In genomic region chr8:89097396-89097795, GRCm38 (mm10) we compare ENCODE assay signal across 21 mouse cellular contexts. TPM values are rescaled to one million over a fixed set of nuclear protein-coding genes. Genes with fewer than 3 reads are reported as not detected.
"Had no signal": no experiment of that assay in that cellular context is flagged by ENCODE, and none has a peak within 500 bp of the region (broad histone marks: within the 10 kb centered on the region; RNA-seq: fewer than 3 reads in every experiment).

No protein-coding gene starts in this region.

- H3K4me3 ChIP-seq: kidney, embryonic 15.5 days; left cerebral cortex, adult 2 months; limb, embryonic 12.5 days; limb, embryonic 15.5 days; midbrain, embryonic 13.5 days; myocyte; neural tube, embryonic 13.5 days had no signal

- H3K9ac ChIP-seq: kidney, embryonic 15.5 days; limb, embryonic 12.5 days; limb, embryonic 15.5 days; midbrain, embryonic 13.5 days; neural tube, embryonic 13.5 days had no signal

- H3K36me3 ChIP-seq: kidney, embryonic 15.5 days; limb, embryonic 12.5 days; limb, embryonic 15.5 days; midbrain, embryonic 13.5 days; neural tube, embryonic 13.5 days had no signal

- H3K4me1 ChIP-seq: kidney, embryonic 15.5 days; limb, embryonic 12.5 days; limb, embryonic 15.5 days; midbrain, embryonic 13.5 days; neural tube, embryonic 13.5 days had no signal

- DNase-seq: kidney, adult 11 months; kidney, adult 8-10 months; kidney, postnatal 10 days; kidney, postnatal 36 days; layer of hippocampus, postnatal 36 days; left cerebral cortex, postnatal 4 days; lung, adult 2 months; lung, postnatal 14 days; lung, postnatal 4 days; thymus, adult 18-20 months; thymus, postnatal 36 days had no signal

- H3K9me3 ChIP-seq: kidney, embryonic 15.5 days; limb, embryonic 15.5 days; midbrain, embryonic 13.5 days; neural tube, embryonic 13.5 days had no signal

- ATAC-seq: midbrain, embryonic 13.5 days; midbrain, embryonic 16.5 days had no signal

- H3K4me2 ChIP-seq: kidney, embryonic 15.5 days; limb, embryonic 12.5 days; limb, embryonic 15.5 days; midbrain, embryonic 13.5 days; neural tube, embryonic 13.5 days had no signal

- H3K27me3 ChIP-seq: kidney, embryonic 15.5 days; limb, embryonic 12.5 days; limb, embryonic 15.5 days; midbrain, embryonic 13.5 days; neural tube, embryonic 13.5 days had no signal

- H3K27ac ChIP-seq: kidney, embryonic 15.5 days; left cerebral cortex, adult 2 months; limb, embryonic 12.5 days; limb, embryonic 15.5 days; midbrain, embryonic 13.5 days; neural tube, embryonic 13.5 days had no signal

RNA-seq across cellular contexts. Expression of gene Sall1, which starts 53.4 kb away (rescaled TPM):
- total RNA-seq: megakaryocyte, adult 5-6 weeks; monocyte, adult 5-6 weeks had no signal
- polyA plus RNA-seq: myocyte had no signal
